Mouse (Mus musculus) heart, postnatal 0 days (tissue): ENCODE data around the gene Lsm14b.

Experiments
- CTCF ChIP-seq: IDR thresholded peaks from 2 replicates; pipeline ENCODE4 v1.5.1; 2016; ENCODE audit warnings: antibody characterized with exemption, control low read depth, low read depth
- EP300 ChIP-seq: IDR thresholded peaks from 2 replicates; pipeline ENCODE4 v1.6.1; 2016; ENCODE audit warnings: antibody characterized with exemption, low read depth

GRCm38 (mm10) chr2:180040406-180040805 lies 15.6 kb downstream of the Lsm14b start:
- TF ChIP-seq CTCF (no peak), EP300 (no peak)
